Mouse (Mus musculus): ENCODE data around the gene Iffo2. TPM values are rescaled to one million over a fixed set of nuclear protein-coding genes. Genes with fewer than 3 reads are reported as not detected.
A peak's percentile ranks its signal among the peaks of the same experiment; 100 is the strongest.

Iffo2 gene
- polyA plus RNA-seq, 1 experiment from 2014 or later: 2.0 TPM

DNA sequence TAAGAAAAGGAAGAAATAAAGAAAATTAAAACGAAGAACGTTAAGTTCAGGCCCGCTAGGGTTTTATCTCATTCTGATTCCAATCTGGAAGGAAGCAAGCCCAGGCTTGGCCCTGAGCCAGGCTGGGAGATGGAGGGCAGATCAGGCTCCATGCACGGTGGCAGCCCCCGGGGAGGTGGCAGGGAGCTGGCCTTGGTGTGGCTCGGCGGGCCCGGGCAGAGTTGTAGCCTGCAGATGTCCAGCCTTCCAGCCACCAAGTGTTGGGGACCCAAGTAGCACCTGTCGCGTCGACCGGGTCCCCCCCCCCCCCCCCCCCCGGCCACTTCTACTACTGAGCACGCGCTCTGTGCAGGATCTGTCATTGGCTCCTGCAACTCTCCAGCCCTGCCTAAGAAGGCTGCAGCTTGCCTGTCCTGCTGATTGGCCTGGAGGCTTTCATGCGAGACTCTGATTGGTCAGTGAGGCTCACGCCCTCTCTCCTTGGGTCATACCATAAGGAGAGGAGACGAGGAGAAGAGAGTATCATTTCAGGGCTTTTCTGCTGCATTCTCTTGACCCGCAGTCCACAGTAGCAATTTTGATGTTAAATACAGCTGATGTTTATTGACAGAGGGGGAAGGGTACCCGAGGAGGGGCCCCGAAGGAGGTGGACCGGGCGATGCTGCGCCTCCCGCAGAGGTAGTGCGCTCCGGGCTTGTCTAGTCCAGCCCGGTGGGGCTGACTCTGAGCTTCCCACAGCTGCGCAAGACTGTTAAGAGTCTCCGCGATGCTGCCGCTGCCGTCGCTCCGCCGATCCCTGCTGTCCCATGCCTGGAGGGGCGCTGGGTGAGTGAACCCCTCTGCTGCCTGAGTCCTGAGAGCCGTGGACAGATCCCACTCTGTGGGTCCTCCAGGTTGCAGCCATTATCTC lies 92.3 kb downstream of the Iffo2 start, which contains the start of gene Aldh4a1:
Gene Aldh4a1, plus strand, starts transcription at position 494 of the 910 bp plus-strand sequence.
- H3K27me3 ChIP-seq (replicated peaks; ENCODE audit: control insufficient read depth, insufficient read depth, low read length): peaks cover 11% of the 10 kb centered on the region
- ATAC-seq: peak; percentile 100
- H3K9me3 ChIP-seq (ENCODE audit: control insufficient read depth, low read length): no peaks in the 10 kb centered on the region
- H3K4me2 ChIP-seq (ENCODE audit: low read depth, low read length): peak within 1 kb of the TSS; percentile 76
- H3K36me3 ChIP-seq (ENCODE audit: control insufficient read depth, insufficient read depth, low read length): no peaks in the 10 kb centered on the region
- 0 out of 2 replicates have a peak, but pooled peaks cover 3% of the 10 kb centered on the region for H3K4me1 ChIP-seq (ENCODE audit: control insufficient read depth, insufficient read depth, low read length)
- peak within 1 kb of the TSS; percentile 73 for H3K9ac ChIP-seq (ENCODE audit: low read depth, low read length)
- peak within 1 kb of the TSS; percentile 73 for H3K27ac ChIP-seq (ENCODE audit: low read length)
- 0% methylated on average over 33 of the region's 38 CpGs for WGBS
- peak within 1 kb of the TSS; percentile 64 for H3K4me3 ChIP-seq (ENCODE audit: low read length)

DNA sequence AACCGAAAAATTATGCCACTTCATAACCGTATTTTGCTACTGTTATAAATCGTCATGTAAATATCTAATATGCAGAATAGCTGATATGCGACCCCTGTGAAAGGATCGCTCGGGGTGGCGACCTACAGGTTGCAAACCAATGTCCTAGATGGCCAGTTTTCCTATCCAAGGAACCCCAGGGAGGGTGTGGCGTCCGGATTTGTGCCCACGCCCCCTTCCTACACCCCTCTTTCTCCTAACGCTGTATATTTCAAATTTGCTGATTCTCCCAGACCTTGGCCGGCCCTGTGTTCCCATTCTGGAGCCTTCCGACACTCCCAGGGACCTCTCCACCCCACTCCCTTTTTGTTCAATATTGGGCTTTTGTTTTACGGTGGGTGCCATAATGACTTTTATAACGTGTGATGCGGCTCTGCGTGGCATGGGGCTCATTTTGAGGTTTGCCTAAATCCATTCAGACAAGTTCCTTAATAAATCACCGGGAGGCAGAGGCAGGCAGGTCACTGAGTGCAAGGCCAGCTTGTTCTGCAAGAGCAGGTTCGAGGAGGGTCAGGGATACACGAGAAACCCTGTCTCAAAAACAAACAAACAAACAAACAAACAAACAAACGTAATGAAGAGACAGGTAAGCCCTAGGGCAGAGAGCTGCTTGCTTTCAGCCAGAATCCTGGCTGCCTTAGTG lies 93.2 kb downstream of the Iffo2 start:
- Histone ChIP-seq H3K27me3 (replicated peaks; ENCODE audit: control insufficient read depth, insufficient read depth, low read length) (peaks cover 16% of the 10 kb centered on the region), H3K36me3 (ENCODE audit: control insufficient read depth, insufficient read depth, low read length) (no peaks in the 10 kb centered on the region), H3K9ac (ENCODE audit: low read depth, low read length) (peak overlapping the region; percentile 73), H3K4me3 (ENCODE audit: low read length) (peak overlapping the region; percentile 64), H3K4me2 (ENCODE audit: low read depth, low read length) (peak overlapping the region; percentile 76), H3K9me3 (ENCODE audit: control insufficient read depth, low read length) (no peaks in the 10 kb centered on the region), H3K27ac (ENCODE audit: low read length) (no peak overlapping the region), H3K4me1 (ENCODE audit: control insufficient read depth, insufficient read depth, low read length) (0 out of 2 replicates have a peak, but pooled peaks cover 3% of the 10 kb centered on the region)
- WGBS: 20% methylated on average over 21 of the region's 21 CpGs
- no peak for ATAC-seq

DNA sequence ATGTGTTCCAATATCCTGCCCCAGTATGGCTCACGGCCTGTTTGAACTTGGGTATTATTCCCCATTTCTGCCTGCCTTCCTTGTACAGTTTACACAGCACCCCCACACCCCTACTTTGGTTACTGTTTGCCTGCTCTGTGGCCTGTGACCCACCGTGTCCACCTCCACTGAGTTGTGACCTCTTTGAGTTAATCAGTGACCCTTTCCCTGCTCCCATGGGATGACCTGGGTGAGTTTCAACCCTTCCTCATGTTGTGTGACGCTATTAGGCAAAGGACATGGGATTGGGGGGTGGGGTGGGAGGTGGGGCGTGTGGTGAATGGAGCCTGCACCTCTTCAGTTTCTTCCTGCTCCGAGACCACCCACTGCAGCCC lies 93.8 kb downstream of the Iffo2 start:
- 0 out of 2 replicates have a peak, but pooled peaks cover 5% of the 10 kb centered on the region for H3K4me1 ChIP-seq (ENCODE audit: control insufficient read depth, insufficient read depth, low read length)
- H3K4me3 ChIP-seq (ENCODE audit: low read length): no peak overlapping the region; the same call in 1 of the 2 replicates
- H3K9ac ChIP-seq (ENCODE audit: low read depth, low read length): no peak overlapping the region
- peaks cover 16% of the 10 kb centered on the region for H3K27me3 ChIP-seq (replicated peaks; ENCODE audit: control insufficient read depth, insufficient read depth, low read length)
- H3K27ac ChIP-seq (ENCODE audit: low read length): no peak overlapping the region
- ATAC-seq: no peak
- WGBS: 45% methylated on average over 5 of the region's 5 CpGs
- 0 out of 2 replicates have a peak overlapping the region, but pooled peaks have one; percentile 3 for H3K4me2 ChIP-seq (ENCODE audit: low read depth, low read length)
- no peaks in the 10 kb centered on the region for H3K9me3 ChIP-seq (ENCODE audit: control insufficient read depth, low read length)
- no peaks in the 10 kb centered on the region for H3K36me3 ChIP-seq (ENCODE audit: control insufficient read depth, insufficient read depth, low read length)

DNA sequence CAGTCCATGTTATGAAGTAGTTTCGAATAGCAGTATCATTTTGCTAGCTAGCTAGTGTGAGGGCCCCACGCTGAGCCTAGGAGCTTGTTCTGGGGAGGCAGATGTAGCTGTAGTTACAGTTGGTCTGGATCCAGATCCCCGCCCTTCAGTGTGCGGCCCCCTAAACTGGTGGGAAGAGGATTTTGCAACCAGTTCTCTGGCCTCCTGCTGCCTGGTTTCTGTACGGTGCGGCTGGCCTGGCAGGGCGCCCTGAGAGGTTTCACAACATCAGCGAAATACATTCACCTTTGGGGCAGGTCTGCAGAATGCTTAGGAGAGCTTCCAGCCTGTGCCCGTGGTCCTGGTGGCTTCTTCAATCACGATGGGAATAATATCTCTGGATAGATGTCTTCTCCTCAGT lies 94.4 kb downstream of the Iffo2 start:
- Histone ChIP-seq H3K36me3 (ENCODE audit: control insufficient read depth, insufficient read depth, low read length) (no peaks in the 10 kb centered on the region), H3K27me3 (replicated peaks; ENCODE audit: control insufficient read depth, insufficient read depth, low read length) (peaks cover 16% of the 10 kb centered on the region), H3K27ac (ENCODE audit: low read length) (no peak overlapping the region), H3K4me3 (ENCODE audit: low read length) (no peak overlapping the region), H3K9me3 (ENCODE audit: control insufficient read depth, low read length) (no peaks in the 10 kb centered on the region), H3K4me2 (ENCODE audit: low read depth, low read length) (no peak overlapping the region), H3K4me1 (ENCODE audit: control insufficient read depth, insufficient read depth, low read length) (0 out of 2 replicates have a peak, but pooled peaks cover 5% of the 10 kb centered on the region), H3K9ac (ENCODE audit: low read depth, low read length) (no peak overlapping the region)
- ATAC-seq: no peak
- WGBS: 66% methylated on average over 10 of the region's 10 CpGs

DNA sequence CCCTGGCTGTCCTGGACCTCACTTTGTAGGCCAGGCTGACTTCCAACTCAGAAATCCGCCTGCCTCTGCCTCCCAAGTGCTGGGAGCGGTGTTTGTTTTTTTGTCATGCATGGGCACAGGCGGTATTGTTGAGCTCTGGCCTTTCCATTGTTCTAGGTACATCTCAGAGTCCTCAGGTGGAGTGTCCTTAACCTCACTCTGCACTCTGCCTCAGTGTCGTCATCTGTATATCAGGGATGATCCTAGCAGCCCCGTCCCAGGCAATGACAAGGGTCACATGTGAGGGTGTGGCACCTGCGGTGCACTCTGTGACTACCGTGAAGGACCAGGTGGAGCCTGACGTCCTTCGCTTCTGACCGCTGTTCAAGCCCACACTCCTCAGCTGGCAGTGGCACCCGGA lies 97.0 kb downstream of the Iffo2 start:
- no peaks in the 10 kb centered on the region for H3K9me3 ChIP-seq (ENCODE audit: control insufficient read depth, low read length)
- no peak overlapping the region for H3K9ac ChIP-seq (ENCODE audit: low read depth, low read length)
- H3K27me3 ChIP-seq (replicated peaks; ENCODE audit: control insufficient read depth, insufficient read depth, low read length): peaks cover 31% of the 10 kb centered on the region
- peaks cover 10% of the 10 kb centered on the region; the same call in 1 of the 2 replicates for H3K4me1 ChIP-seq (ENCODE audit: control insufficient read depth, insufficient read depth, low read length)
- H3K4me3 ChIP-seq (ENCODE audit: low read length): no peak overlapping the region
- no peaks in the 10 kb centered on the region for H3K36me3 ChIP-seq (ENCODE audit: control insufficient read depth, insufficient read depth, low read length)
- no peak overlapping the region for H3K27ac ChIP-seq (ENCODE audit: low read length)
- no peak overlapping the region for H3K4me2 ChIP-seq (ENCODE audit: low read depth, low read length)
- 83% methylated on average over 11 of the region's 11 CpGs for WGBS
- ATAC-seq: no peak

DNA sequence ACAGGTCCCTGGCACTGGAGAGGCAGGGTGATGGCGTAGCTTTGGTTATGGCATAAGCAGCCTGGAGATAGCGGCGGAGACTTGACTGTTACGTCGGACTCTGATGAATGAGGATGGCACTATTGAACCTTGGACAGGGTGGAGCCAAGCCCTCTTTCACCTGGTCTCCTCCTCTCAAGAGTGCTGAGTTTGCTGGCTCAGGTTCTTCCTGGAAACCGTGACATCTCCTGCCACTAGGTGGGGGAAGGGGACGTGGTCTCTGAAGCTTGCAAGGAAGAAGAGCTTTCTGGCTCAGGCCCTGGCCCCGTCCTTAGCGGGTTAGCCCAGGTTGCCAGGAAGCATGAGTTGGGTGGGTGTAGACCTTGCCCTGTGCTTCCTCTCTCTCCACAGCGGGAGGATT lies 99.8 kb downstream of the Iffo2 start:
- Histone ChIP-seq H3K36me3 (ENCODE audit: control insufficient read depth, insufficient read depth, low read length) (no peaks in the 10 kb centered on the region), H3K27me3 (replicated peaks; ENCODE audit: control insufficient read depth, insufficient read depth, low read length) (peaks cover 45% of the 10 kb centered on the region), H3K9ac (ENCODE audit: low read depth, low read length) (no peak overlapping the region), H3K4me2 (ENCODE audit: low read depth, low read length) (no peak overlapping the region; the same call in 1 of the 2 replicates), H3K4me1 (ENCODE audit: control insufficient read depth, insufficient read depth, low read length) (peaks cover 7% of the 10 kb centered on the region; the same call in 1 of the 2 replicates), H3K9me3 (ENCODE audit: control insufficient read depth, low read length) (no peaks in the 10 kb centered on the region), H3K27ac (ENCODE audit: low read length) (no peak overlapping the region), H3K4me3 (ENCODE audit: low read length) (no peak overlapping the region)
- peak; percentile 57; the same call in 1 of the 2 replicates for ATAC-seq
- 55% methylated on average over 10 of the region's 10 CpGs for WGBS

DNA sequence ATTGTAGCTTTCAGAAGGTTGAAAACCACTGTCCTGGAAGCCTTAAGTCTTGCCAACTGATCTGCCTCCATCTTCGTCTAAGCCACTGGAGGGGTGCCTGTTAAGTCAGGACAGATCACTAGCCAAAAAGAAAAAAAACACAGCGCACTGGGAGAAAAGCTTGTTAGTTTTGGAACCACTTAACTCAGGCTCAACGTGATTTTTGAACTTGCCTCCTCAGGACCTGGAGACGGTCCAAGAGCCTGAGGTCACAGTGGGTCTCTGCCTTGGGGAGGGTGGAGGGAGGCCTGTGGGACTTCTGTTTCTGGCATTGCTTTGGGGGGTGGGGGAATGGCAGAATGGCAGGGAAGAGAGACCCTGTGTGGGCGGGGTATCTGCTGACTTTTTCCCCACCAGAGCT lies 100.8 kb downstream of the Iffo2 start:
- H3K4me3 ChIP-seq (ENCODE audit: low read length): no peak overlapping the region
- no peak for ATAC-seq
- H3K4me2 ChIP-seq (ENCODE audit: low read depth, low read length): no peak overlapping the region
- H3K27me3 ChIP-seq (replicated peaks; ENCODE audit: control insufficient read depth, insufficient read depth, low read length): peaks cover 51% of the 10 kb centered on the region
- H3K9ac ChIP-seq (ENCODE audit: low read depth, low read length): no peak overlapping the region
- no peak overlapping the region for H3K27ac ChIP-seq (ENCODE audit: low read length)
- WGBS: 64% methylated on average over 5 of the region's 5 CpGs
- no peaks in the 10 kb centered on the region for H3K9me3 ChIP-seq (ENCODE audit: control insufficient read depth, low read length)
- peaks cover 7% of the 10 kb centered on the region; the same call in 1 of the 2 replicates for H3K4me1 ChIP-seq (ENCODE audit: control insufficient read depth, insufficient read depth, low read length)
- H3K36me3 ChIP-seq (ENCODE audit: control insufficient read depth, insufficient read depth, low read length): no peaks in the 10 kb centered on the region

DNA sequence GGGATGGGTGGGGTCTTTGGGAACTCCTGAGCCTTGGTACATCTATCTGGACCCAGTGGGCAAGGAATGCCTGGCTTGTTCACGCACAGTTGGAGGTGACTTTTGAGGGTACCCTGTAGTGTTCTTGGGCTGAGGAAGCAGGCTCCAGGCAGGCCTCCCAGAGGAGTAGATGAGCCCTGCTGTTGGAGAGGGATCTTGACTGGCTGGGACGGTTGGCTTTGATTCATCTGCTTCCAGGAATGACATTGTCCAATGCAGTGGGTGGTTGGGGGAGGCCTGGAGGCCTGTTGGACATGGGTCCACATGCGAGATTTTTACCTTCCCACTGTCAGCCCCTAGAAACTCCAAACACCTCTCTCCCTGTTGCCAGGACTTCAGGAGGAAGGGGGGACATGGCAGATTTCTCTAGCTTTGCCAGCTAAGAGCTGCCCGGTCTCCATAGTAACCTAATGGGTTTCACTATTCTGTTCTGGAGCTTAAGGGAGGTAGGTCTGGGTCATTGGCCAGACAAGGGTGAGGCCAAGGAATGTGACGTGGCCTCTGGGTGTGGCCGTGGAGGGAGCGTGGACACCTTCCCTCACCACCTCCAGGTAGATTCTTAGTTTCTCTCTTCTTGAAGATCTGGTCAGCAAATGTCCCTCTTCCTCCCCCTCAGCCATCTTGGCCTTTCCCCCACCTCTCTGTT lies 101.4 kb downstream of the Iffo2 start:
- H3K4me2 ChIP-seq (ENCODE audit: low read depth, low read length): no peak overlapping the region

DNA sequence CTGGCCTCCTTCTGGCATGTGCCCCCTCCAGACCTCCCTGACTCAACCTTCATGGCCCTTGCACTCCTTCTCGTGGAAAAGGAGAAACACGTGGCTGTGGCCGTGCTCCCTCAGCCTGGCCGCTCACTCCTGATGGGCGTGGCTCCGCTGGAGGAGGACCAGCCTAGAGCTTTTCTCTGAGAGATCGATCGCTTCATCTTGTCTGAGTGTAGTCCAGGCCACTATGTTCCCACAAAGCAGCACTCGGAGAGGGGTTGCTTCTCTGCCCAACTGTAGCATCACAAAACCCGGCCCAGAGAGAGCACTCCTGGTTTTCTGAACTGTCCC lies 101.9 kb downstream of the Iffo2 start:
- Histone ChIP-seq H3K4me1 (ENCODE audit: control insufficient read depth, insufficient read depth, low read length) (peaks cover 7% of the 10 kb centered on the region; the same call in 1 of the 2 replicates), H3K9ac (ENCODE audit: low read depth, low read length) (no peak overlapping the region), H3K36me3 (ENCODE audit: control insufficient read depth, insufficient read depth, low read length) (no peaks in the 10 kb centered on the region), H3K4me3 (ENCODE audit: low read length) (no peak overlapping the region), H3K9me3 (ENCODE audit: control insufficient read depth, low read length) (no peaks in the 10 kb centered on the region), H3K4me2 (ENCODE audit: low read depth, low read length) (no peak overlapping the region), H3K27me3 (replicated peaks; ENCODE audit: control insufficient read depth, insufficient read depth, low read length) (peaks cover 52% of the 10 kb centered on the region), H3K27ac (ENCODE audit: low read length) (no peak overlapping the region)
- ATAC-seq: no peak
- WGBS: 71% methylated on average over 10 of the region's 10 CpGs

More for the DNA sequence above, 101.4 kb downstream of the Iffo2 start:
- Histone ChIP-seq H3K27me3 (replicated peaks; ENCODE audit: control insufficient read depth, insufficient read depth, low read length) (peaks cover 52% of the 10 kb centered on the region), H3K36me3 (ENCODE audit: control insufficient read depth, insufficient read depth, low read length) (no peaks in the 10 kb centered on the region), H3K27ac (ENCODE audit: low read length) (no peak overlapping the region), H3K4me3 (ENCODE audit: low read length) (no peak overlapping the region), H3K9me3 (ENCODE audit: control insufficient read depth, low read length) (no peaks in the 10 kb centered on the region), H3K9ac (ENCODE audit: low read depth, low read length) (no peak overlapping the region), H3K4me1 (ENCODE audit: control insufficient read depth, insufficient read depth, low read length) (peaks cover 7% of the 10 kb centered on the region; the same call in 1 of the 2 replicates)
- WGBS: 83% methylated on average over 7 of the region's 7 CpGs
- ATAC-seq: no peak
